In the genomic region with DNA sequence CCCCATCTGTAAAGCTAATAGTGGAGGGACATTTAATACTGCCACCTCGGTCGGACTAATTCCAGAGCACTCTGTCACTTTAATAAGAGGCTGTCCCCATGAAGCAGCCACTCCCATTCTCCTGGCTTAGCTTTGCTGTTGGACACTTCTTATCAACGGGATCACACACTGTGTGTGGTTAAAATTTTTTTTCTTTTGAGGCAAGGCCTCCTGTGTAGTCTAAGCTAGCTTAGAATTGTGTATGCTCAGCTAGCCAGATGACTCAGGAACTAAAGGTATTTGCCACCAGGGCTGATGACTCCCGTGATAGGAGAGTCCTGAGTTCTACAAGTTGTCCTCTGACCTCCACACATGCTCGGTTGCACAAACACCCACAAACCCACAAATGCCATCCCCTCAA, we compare ENCODE assay signal across 16 mouse cellular contexts. TPM values are rescaled to one million over a fixed set of nuclear protein-coding genes. Genes with fewer than 3 reads are reported as not detected.
A peak's percentile ranks its signal among the peaks of the same experiment; 100 is the strongest.
DNase-seq lines count a peak whose midpoint lies in the region; ATAC-seq lines count a peak whose summit lies in the region.
"Had no signal": no experiment of that assay in that cellular context is flagged by ENCODE, and none has a peak within 500 bp of the region (broad histone marks: within the 10 kb centered on the region; RNA-seq: fewer than 3 reads in every experiment).

No protein-coding gene starts in this region.

- intact Hi-C loops in left cerebral cortex, postnatal 25 days (cut with DNase I): no loop called here

- no peaks in the 10 kb centered on the region for H3K36me3 ChIP-seq in liver, embryonic 16.5 days (ENCODE audit: control insufficient read depth, insufficient read depth)
- H3K36me3 ChIP-seq: midbrain, embryonic 13.5 days had no signal

- peak; percentile 30 for DNase-seq in kidney, adult 11 months
- no peak for DNase-seq in kidney, postnatal 10 days
- peak; percentile 44 for DNase-seq in 3T3-L1 (ENCODE audit: low read depth, low spot score)
- no peak for DNase-seq in testis, postnatal 10 days (ENCODE audit: low spot score)
- no peak for DNase-seq in left cerebral cortex, postnatal 25 days (ENCODE audit: low spot score in 2 of 2)
- DNase-seq in spleen, postnatal 14 days (ENCODE audit: low spot score in 2 of 2): no peak
- DNase-seq: cerebellum, adult 9-10 months; kidney, postnatal 25 days; left cerebral cortex, postnatal 4 days; thymus, postnatal 4 days had no signal

- WGBS in liver, embryonic 16.5 days (ENCODE audit: insufficient replicate concordance): 13% methylated on average over 5 of the region's 5 CpGs

- H3K9me3 ChIP-seq in liver, embryonic 16.5 days (replicated peaks; ENCODE audit: control insufficient read depth, low read length): no peaks in the 10 kb centered on the region
- H3K9me3 ChIP-seq: midbrain, embryonic 13.5 days had no signal

- no peak overlapping the region; the same call in 1 of the 2 replicates for H3K27ac ChIP-seq in liver, embryonic 16.5 days (ENCODE audit: low read length)
- H3K27ac ChIP-seq: midbrain, embryonic 13.5 days had no signal

- peaks cover 8% of the 10 kb centered on the region for H3K4me1 ChIP-seq in liver, embryonic 16.5 days (ENCODE audit: control insufficient read depth, low read depth, low read length)
- H3K4me1 ChIP-seq: midbrain, embryonic 13.5 days had no signal

- H3K27me3 ChIP-seq in liver, embryonic 16.5 days (ENCODE audit: control insufficient read depth, insufficient read depth, low read depth, low read length): no peaks in the 10 kb centered on the region
- H3K27me3 ChIP-seq: midbrain, embryonic 13.5 days had no signal

- no peak overlapping the region for H3K9ac ChIP-seq in liver, embryonic 16.5 days (ENCODE audit: low read depth, low read length)
- H3K9ac ChIP-seq: midbrain, embryonic 13.5 days had no signal

- no peak overlapping the region for H3K4me3 ChIP-seq in liver, embryonic 16.5 days (ENCODE audit: low read depth, low read length)
- H3K4me3 ChIP-seq: erythroblast, embryonic 14.5 days; midbrain, embryonic 13.5 days had no signal

- no peak overlapping the region; the same call in 1 of the 2 replicates for H3K4me2 ChIP-seq in liver, embryonic 16.5 days (ENCODE audit: low read depth, low read length)
- H3K4me2 ChIP-seq: midbrain, embryonic 13.5 days had no signal

- ATAC-seq in common myeloid progenitor, adult 5-6 weeks (replicated peaks; ENCODE audit: low read depth, poor library complexity, severe bottlenecking): peak; percentile 86
- peak; percentile 68 for ATAC-seq in liver, embryonic 16.5 days (ENCODE audit: low read depth)
- ATAC-seq: activated CD4-positive, CD25-positive, alpha-beta regulatory T cell, adult 4 months; hindbrain, embryonic 16.5 days; midbrain, embryonic 13.5 days had no signal

RNA-seq across cellular contexts. Expression of a gene that starts 18.9 kb away (rescaled TPM):
- total RNA-seq in common myeloid progenitor, adult 5-6 weeks (2017): 5.6 and 9.1 TPM in 2 replicates
- 0.05 TPM in 1 of 2 replicates, not detected in the other for polyA plus RNA-seq in liver, embryonic 16.5 days (2015; fragmentation: Nextera tagmentation; extraction: Ambion mirVana)
- total RNA-seq in left cerebral cortex, postnatal 25 days (2021): 10 to 100 TPM; 43.7 to 49.4 TPM
- polyA plus RNA-seq: activated CD4-positive, CD25-positive, alpha-beta regulatory T cell, adult 4 months; erythroblast, embryonic 14.5 days had no signal

RNA-seq across cellular contexts. Expression of a gene that starts 57.7 kb away (rescaled TPM):
- 90.0 and 103 TPM in 2 replicates for total RNA-seq in common myeloid progenitor, adult 5-6 weeks (2017)
- 62.1 and 63.1 TPM in 2 replicates for polyA plus RNA-seq in liver, embryonic 16.5 days (2015; fragmentation: Nextera tagmentation; extraction: Ambion mirVana)
- 100 to 1,000 TPM; 139 to 142 TPM for total RNA-seq in left cerebral cortex, postnatal 25 days (2021)

Comparison
In these comparisons a context has a peak if more than half of its experiments do, and no peak if none do; other contexts are left out.
1. DNase-seq: peak in kidney, adult 11 months (single experiment) and 3T3-L1 (single experiment); none in kidney, postnatal 10 days (single experiment), testis, postnatal 10 days (single experiment), left cerebral cortex, postnatal 25 days (0 of 2) and spleen, postnatal 14 days (0 of 2).